Mouse (Mus musculus) liver, postnatal 0 days (tissue): ENCODE measurements around the gene Shroom1. TPM values are rescaled to one million over a fixed set of nuclear protein-coding genes. Genes with fewer than 3 reads are reported as not detected.

Experiments used
- ATAC-seq: fragments of 200-750 bp; cut with Nextera tagmentation; 2 replicates; pipeline ENCODE4 v1.8.0; 2017; ENCODE audit warnings: mild to moderate bottlenecking, moderate library complexity
- DNase-seq: peaks from one replicate; pipeline ENCODE4 v3.0.0-alpha.2; 2016
- H3K27ac ChIP-seq: fragments of 300-500 bp; sonication (generic); 2 replicates; pipeline ENCODE4 v1.5.1; 2014; ENCODE audit warnings: antibody characterized with exemption, moderate library complexity, mild to moderate bottlenecking, low read depth
- H3K27me3 ChIP-seq: fragments of 300-500 bp; sonication (generic); 2 replicates; pipeline ENCODE4 v1.6.1; 2014; ENCODE audit warnings: low read length, control low read depth, mixed read lengths; ENCODE audit not compliant: insufficient read depth
- H3K36me3 ChIP-seq: fragments of 300-500 bp; sonication (generic); replicated peaks from 2 replicates; pipeline ENCODE4 v1.6.1; 2014; ENCODE audit warnings: mild to moderate bottlenecking, control low read depth, low read length, moderate library complexity, mixed read lengths; ENCODE audit not compliant: insufficient read depth
- H3K4me1 ChIP-seq: fragments of 300-500 bp; sonication (generic); 2 replicates; pipeline ENCODE4 v1.6.1; 2014; ENCODE audit warnings: antibody characterized with exemption, mild to moderate bottlenecking, control low read depth; ENCODE audit not compliant: insufficient read depth
- H3K4me2 ChIP-seq: fragments of 300-500 bp; sonication (generic); 2 replicates; pipeline ENCODE4 v1.6.1; 2014; ENCODE audit warnings: low read depth, mild to moderate bottlenecking, low read length, moderate library complexity, mixed read lengths
- H3K4me3 ChIP-seq: fragments of 300-500 bp; sonication (generic); 2 replicates; pipeline ENCODE4 v1.5.1; 2014; ENCODE audit warnings: low read depth, low read length
- H3K9ac ChIP-seq: fragments of 300-500 bp; sonication (generic); replicated peaks from 2 replicates; pipeline ENCODE4 v1.6.1; 2014; ENCODE audit warnings: mild to moderate bottlenecking, moderate library complexity
- H3K9me3 ChIP-seq: fragments of 300-500 bp; sonication (generic); 2 replicates; pipeline ENCODE4 v1.6.1; 2016; ENCODE audit warnings: mild to moderate bottlenecking, control low read depth, low read length, mixed read lengths
- CTCF ChIP-seq: sonication (generic); IDR thresholded peaks from 2 replicates; pipeline ENCODE4 v1.5.1; 2016; ENCODE audit warnings: antibody characterized with exemption, low read depth
- EP300 ChIP-seq: IDR thresholded peaks from 2 replicates; pipeline ENCODE4 v1.6.1; 2016; ENCODE audit warnings: antibody characterized with exemption, low read depth, mild to moderate bottlenecking
- WGBS: fragments of 180-500 bp; shearing (Covaris S2); extraction: QIAGEN DNeasy Blood & Tissue Kit; methylation state at CpG from one replicate; pipeline ENCODE4 v1.1.7; 2014; ENCODE audit not compliant: insufficient replicate concordance; 5-methylcytosine and 5-hydroxymethylcytosine counted together
- polyA plus RNA-seq: library from polyadenylated mRNA; unstranded; fragments of >200 nt; fragmentation: Nextera tagmentation; extraction: Ambion mirVana; gene quantifications from 2 replicates; pipeline ENCODE4 v1.2.1, GENCODE M21; 2015

Gene Shroom1
- polyA plus RNA-seq, 1 experiment from 2014 or later: 5.5 TPM

GRCm38 (mm10) chr11:53495417-53495816 is 38.4 kb downstream of the Shroom1 start:
- DNase-seq (no peak), ATAC-seq (no peak)
- WGBS: 62% methylated on average over 6 of the region's 6 CpGs
- H3K36me3 ChIP-seq: no peaks in the 10 kb centered on the region
- no peaks in the 10 kb centered on the region for H3K27me3 ChIP-seq
- H3K9ac ChIP-seq: no peak overlapping the region
- H3K4me1 ChIP-seq: no peaks in the 10 kb centered on the region
- H3K4me2 ChIP-seq: no peak overlapping the region
- no peak overlapping the region for H3K4me3 ChIP-seq
- H3K9me3 ChIP-seq: no peaks in the 10 kb centered on the region
- TF ChIP-seq EP300 (no peak), CTCF (no peak)
- H3K27ac ChIP-seq: no peak overlapping the region

DNA sequence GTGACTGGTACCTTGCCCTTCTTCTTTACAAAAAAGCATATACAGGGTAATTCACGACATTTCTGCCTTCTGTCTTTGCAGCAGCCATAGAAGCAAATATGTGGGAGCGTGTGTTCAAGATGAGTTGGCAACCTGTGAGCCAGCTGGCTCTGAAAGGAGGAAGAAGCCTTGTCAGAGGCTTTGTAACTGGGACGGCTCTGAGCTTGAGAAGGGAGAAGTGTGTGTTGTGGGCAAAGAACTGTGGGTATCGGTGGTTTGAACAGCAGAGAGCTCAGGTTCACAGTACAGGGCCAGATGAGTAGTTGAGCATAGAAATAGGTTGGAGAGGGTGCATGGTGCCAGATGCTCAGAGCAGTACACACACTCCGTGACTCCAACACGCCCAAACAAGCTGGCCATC is 39.9 kb downstream of the Shroom1 start:
- WGBS: 40% methylated on average over 6 of the region's 6 CpGs
- no peak for TF ChIP-seq CTCF
- TF ChIP-seq EP300: no peak
- Histone ChIP-seq H3K36me3 (no peaks in the 10 kb centered on the region), H3K4me1 (no peaks in the 10 kb centered on the region), H3K9me3 (no peaks in the 10 kb centered on the region), H3K4me2 (no peak overlapping the region), H3K27ac (no peak overlapping the region), H3K4me3 (no peak overlapping the region), H3K9ac (no peak overlapping the region), H3K27me3 (no peaks in the 10 kb centered on the region)
- ATAC-seq (no peak), DNase-seq (no peak)

GRCm38 (mm10) chr11:53500569-53500968 is 43.6 kb downstream of the Shroom1 start:
- ATAC-seq: no peak
- DNase-seq: no peak
- H3K4me2 ChIP-seq: no peak overlapping the region

DNA sequence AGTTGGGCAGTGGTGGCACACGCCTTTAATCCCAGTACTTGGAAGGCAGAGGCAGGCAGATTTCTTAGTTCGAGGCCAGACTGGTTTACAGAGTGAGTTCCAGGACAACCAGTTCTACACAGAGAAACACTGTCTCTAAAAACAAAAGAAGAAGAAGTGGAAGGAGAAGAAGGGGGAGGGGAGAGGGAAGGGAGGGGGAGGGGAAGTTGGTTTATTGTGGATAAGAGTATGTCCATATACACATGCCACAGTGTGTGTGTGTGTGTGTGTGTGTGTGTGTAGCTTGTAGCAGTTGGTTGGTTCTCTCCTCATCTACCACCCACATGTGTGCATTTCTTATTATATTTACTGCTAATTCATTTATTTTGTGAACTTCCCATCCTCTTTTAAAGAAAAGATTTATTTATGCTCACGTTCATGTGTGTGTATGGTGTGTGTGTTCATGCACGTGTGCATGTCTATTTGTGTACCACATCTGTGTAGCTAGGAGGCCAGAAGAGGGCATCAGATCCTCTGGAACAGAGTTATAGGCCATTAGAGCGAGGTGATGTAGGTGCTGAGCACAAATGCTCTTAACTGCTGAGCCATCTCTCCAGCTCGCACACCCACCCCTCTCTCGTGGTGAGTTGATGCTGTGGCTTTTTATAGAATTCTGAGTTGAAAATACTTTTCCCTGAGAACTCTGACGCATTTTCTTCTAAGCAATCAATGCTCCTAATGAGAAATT is 45.2 kb downstream of the Shroom1 start:
- TF ChIP-seq CTCF (peak; percentile 53), EP300 (no peak)
- no peaks in the 10 kb centered on the region for H3K9me3 ChIP-seq
- DNase-seq: no peak
- H3K27me3 ChIP-seq: no peaks in the 10 kb centered on the region
- H3K4me1 ChIP-seq: no peaks in the 10 kb centered on the region
- ATAC-seq: no peak
- no peak overlapping the region for H3K4me3 ChIP-seq
- WGBS: 56% methylated on average over 8 of the region's 8 CpGs
- H3K9ac ChIP-seq: no peak overlapping the region
- no peak overlapping the region for H3K27ac ChIP-seq
- no peak overlapping the region for H3K4me2 ChIP-seq
- no peaks in the 10 kb centered on the region for H3K36me3 ChIP-seq

More at GRCm38 (mm10) chr11:53500569-53500968, 43.6 kb downstream of the Shroom1 start:
- Histone ChIP-seq H3K27ac (no peak overlapping the region), H3K27me3 (no peaks in the 10 kb centered on the region), H3K4me3 (no peak overlapping the region), H3K36me3 (no peaks in the 10 kb centered on the region), H3K4me1 (no peaks in the 10 kb centered on the region), H3K9ac (no peak overlapping the region), H3K9me3 (no peaks in the 10 kb centered on the region)
- 15% methylated on average over 11 of the region's 11 CpGs for WGBS
- TF ChIP-seq EP300 (no peak), CTCF (no peak)

GRCm38 (mm10) chr11:53503738-53504137 is 46.7 kb downstream of the Shroom1 start:
- H3K36me3 ChIP-seq: no peaks in the 10 kb centered on the region
- H3K4me1 ChIP-seq: no peaks in the 10 kb centered on the region
- WGBS: 48% methylated on average over 5 of the region's 5 CpGs
- TF ChIP-seq EP300 (no peak), CTCF (no peak)
- H3K9me3 ChIP-seq: no peaks in the 10 kb centered on the region
- DNase-seq (no peak), ATAC-seq (no peak)
- H3K9ac ChIP-seq: no peak overlapping the region
- no peak overlapping the region for H3K27ac ChIP-seq
- H3K4me2 ChIP-seq: no peak overlapping the region
- H3K4me3 ChIP-seq: no peak overlapping the region
- no peaks in the 10 kb centered on the region for H3K27me3 ChIP-seq

- TF ChIP-seq CTCF (no peak), EP300 (no peak)
- DNase-seq (no peak), ATAC-seq (no peak)
- H3K9ac ChIP-seq: no peak overlapping the region
- no peaks in the 10 kb centered on the region for H3K36me3 ChIP-seq
- no peaks in the 10 kb centered on the region for H3K27me3 ChIP-seq
- H3K4me1 ChIP-seq: no peaks in the 10 kb centered on the region
- no peak overlapping the region for H3K4me3 ChIP-seq
- H3K4me2 ChIP-seq: no peak overlapping the region
- WGBS: 89% methylated on average over 8 of the region's 8 CpGs
- no peaks in the 10 kb centered on the region for H3K9me3 ChIP-seq
- H3K27ac ChIP-seq: no peak overlapping the region
Observed at GRCm38 (mm10) chr11:53504376-53504775, 47.4 kb downstream of the Shroom1 start.
